Mouse (Mus musculus) thymus, adult 2 months (tissue): ENCODE data around the gene Acp7. TPM values are rescaled to one million over a fixed set of nuclear protein-coding genes. Genes with fewer than 3 reads are reported as not detected.

ENCODE experiments used
- DNase-seq: peaks from one replicate; pipeline ENCODE4 v3.0.0; 2021
- H3K27ac ChIP-seq: fragments of 200-500 bp; 2 replicates; pipeline ENCODE4 v1.5.1; 2012; ENCODE audit warnings: low read length, control low read depth; ENCODE audit not compliant: control insufficient read depth, insufficient read depth
- H3K27me3 ChIP-seq: fragments of 200-500 bp; 2 replicates; pipeline ENCODE4 v1.6.1; 2012; ENCODE audit warnings: mild to moderate bottlenecking, low read length, moderate library complexity, mixed read lengths; ENCODE audit not compliant: control insufficient read depth, insufficient read depth
- H3K36me3 ChIP-seq: fragments of 200-500 bp; 2 replicates; pipeline ENCODE4 v1.6.1; 2012; ENCODE audit warnings: mild to moderate bottlenecking, low read length, moderate library complexity; ENCODE audit not compliant: control insufficient read depth, insufficient read depth
- H3K4me1 ChIP-seq: fragments of 200-500 bp; replicated peaks from 2 replicates; pipeline ENCODE4 v1.6.1; 2012; ENCODE audit warnings: low read length; ENCODE audit not compliant: control insufficient read depth, insufficient read depth
- H3K4me3 ChIP-seq: fragments of 200-500 bp; 2 replicates; pipeline ENCODE4 v1.5.1; 2012; ENCODE audit warnings: mild to moderate bottlenecking, low read length, control low read depth, moderate library complexity; ENCODE audit not compliant: control insufficient read depth, insufficient read depth
- CTCF ChIP-seq: fragments of 200-500 bp; IDR thresholded peaks from 2 replicates; pipeline ENCODE4 v1.5.1; 2012; ENCODE audit warnings: mild to moderate bottlenecking, control low read depth, low read length, moderate library complexity, borderline replicate concordance; ENCODE audit not compliant: control insufficient read depth, poor library complexity, insufficient read depth; ENCODE audit errors: extremely low read depth
- POLR2A ChIP-seq: fragments of 200-500 bp; IDR thresholded peaks from 2 replicates; pipeline ENCODE4 v1.6.1; 2012; ENCODE audit warnings: mild to moderate bottlenecking, low read length, control low read depth, moderate library complexity; ENCODE audit not compliant: control insufficient read depth, poor library complexity, insufficient read depth; ENCODE audit errors: extremely low read depth
- WGBS: fragments of 180-500 bp; shearing (Covaris S2); methylation state at CpG from one replicate; pipeline ENCODE4 v1.1.7; 2018; 5-methylcytosine and 5-hydroxymethylcytosine counted together
- polyA plus RNA-seq: library from polyadenylated mRNA; depleted of rRNA; stranded (reverse); fragments of >200 nt; gene quantifications from 2 replicates; pipeline ENCODE4 v1.2.3, GENCODE M21; 2012

The Acp7 gene
- polyA plus RNA-seq, 1 experiment = 0.69 TPM

DNA sequence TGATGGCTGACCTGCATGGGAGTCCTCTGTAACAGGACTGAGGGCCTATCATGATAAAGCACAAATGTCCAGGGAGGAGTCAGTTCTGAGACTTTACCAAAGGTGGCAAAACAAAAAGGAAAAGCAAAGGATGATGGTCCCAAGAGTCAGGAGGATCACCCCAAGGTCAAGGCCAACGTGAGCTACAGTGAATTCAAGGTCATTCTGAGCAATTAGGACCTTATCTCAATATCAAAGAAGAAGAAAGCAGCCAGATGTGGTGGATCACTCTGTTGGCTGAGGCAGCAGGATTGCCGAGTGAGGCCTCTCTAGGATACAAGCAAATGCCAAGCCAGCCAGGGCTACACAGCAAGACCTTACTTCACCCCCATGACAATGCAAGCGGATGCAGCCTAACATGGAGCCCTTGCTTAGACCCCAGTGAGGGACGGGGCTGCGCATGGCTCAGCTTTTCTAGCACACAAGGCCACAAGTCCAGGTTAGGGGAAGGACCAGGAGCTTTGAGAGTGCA lies 52.5 kb downstream of the Acp7 start:
- peaks cover 49% of the 10 kb centered on the region for H3K4me1 ChIP-seq
- no peaks in the 10 kb centered on the region for H3K36me3 ChIP-seq
- no peak for DNase-seq
- WGBS = 91% methylated on average over 5 of the region's 5 CpGs
- H3K27ac ChIP-seq = no peak overlapping the region
- no peaks in the 10 kb centered on the region for H3K27me3 ChIP-seq
- no peak for TF ChIP-seq POLR2A
- TF ChIP-seq CTCF = no peak
- no peak overlapping the region for H3K4me3 ChIP-seq

DNA sequence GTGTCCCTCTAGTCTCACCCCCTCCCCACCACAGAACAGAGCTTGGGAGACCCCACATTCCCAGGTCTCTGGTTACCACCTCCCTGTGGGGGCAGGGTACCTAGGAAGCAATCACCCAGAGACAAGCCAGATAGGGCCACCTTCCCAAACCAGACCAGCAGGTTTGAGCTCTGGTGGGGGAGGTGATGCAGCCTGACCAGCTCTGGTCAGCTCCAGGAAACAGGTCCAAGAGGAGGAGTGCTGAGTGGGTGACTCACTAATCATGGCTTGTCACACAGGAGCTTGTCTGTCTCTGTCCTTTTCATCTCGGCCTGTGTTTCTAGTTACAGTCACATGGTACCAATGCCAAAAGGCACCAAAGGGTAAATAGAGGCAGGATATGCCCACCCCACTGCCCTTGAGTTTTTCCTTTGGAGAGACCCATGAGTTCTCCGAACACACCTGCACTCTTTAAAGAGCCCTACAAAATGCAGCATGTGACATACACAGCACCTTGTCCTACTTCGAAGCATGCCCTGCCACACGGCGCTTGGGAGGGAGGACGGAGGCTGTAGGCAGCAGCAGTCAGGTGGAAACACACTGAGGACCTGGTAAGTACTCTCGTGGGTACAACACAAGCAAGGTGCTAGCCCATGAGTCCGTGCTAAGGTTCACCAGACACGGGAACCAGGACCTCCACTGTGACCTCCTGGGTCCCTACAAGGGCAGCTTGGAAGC lies 53.1 kb downstream of the Acp7 start:
- DNase-seq = no peak
- no peaks in the 10 kb centered on the region for H3K36me3 ChIP-seq
- no peak for TF ChIP-seq CTCF
- no peak for TF ChIP-seq POLR2A
- H3K27ac ChIP-seq = no peak overlapping the region
- WGBS = 90% methylated on average over 9 of the region's 9 CpGs
- H3K4me3 ChIP-seq = no peak overlapping the region
- peaks cover 49% of the 10 kb centered on the region for H3K4me1 ChIP-seq
- H3K27me3 ChIP-seq = no peaks in the 10 kb centered on the region

DNA sequence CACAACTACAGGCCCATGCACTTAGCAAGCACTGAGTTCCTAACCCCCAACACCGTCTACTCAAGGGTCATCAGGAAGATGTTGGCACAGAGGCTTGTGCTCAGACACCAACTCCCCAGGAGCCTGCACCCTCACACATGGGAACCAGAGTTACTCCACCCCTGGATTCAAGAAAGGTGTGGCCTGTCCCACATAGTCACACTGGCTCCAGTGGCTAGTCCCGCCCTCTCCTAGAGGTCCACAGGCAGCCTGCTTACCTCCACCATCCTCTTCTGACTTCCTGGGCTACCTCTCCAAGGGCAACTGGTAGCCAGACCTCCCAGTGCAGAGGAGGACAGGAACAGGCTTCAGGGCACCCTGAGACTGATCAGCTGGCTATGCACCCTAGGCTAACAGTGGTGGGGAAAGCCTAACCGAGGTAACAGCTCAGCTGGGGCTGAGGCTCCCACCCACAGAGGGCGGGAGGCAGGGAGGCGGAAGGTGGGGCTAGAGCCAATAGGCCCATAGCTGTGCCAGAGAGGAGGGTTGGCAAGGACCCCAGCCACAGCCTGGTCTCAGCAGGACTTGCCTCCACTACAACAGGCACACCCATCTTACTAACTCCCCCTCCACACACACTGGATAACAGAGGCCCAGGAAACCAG lies 54.7 kb downstream of the Acp7 start:
- Histone ChIP-seq H3K4me1 (peaks cover 36% of the 10 kb centered on the region), H3K36me3 (no peaks in the 10 kb centered on the region), H3K27me3 (no peaks in the 10 kb centered on the region), H3K27ac (no peak overlapping the region), H3K4me3 (no peak overlapping the region)
- no peak for DNase-seq
- WGBS = 66% methylated on average over 5 of the region's 5 CpGs
- TF ChIP-seq POLR2A (no peak), CTCF (no peak)

DNA sequence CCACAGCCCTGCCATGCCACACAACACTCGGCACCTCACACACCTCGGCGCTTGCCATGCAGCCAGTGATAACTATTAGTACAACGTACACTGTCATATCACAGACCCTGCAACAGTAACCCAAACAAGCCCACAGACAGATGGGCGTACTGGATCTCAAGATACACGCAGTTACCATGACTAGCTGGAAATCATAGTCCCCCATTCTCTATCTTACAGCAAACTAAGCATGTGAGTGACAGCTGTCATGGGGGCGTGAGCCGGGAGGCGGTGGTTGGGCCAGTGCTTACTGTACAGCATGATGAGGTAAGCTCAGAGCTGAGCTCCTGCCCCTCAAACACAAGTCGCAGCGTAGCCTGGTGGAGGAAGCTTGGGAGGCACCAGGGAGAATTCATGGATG lies 55.5 kb downstream of the Acp7 start:
- Histone ChIP-seq H3K27me3 (no peaks in the 10 kb centered on the region), H3K27ac (no peak overlapping the region), H3K4me1 (peaks cover 34% of the 10 kb centered on the region), H3K36me3 (no peaks in the 10 kb centered on the region), H3K4me3 (no peak overlapping the region)
- no peak for TF ChIP-seq POLR2A
- TF ChIP-seq CTCF = no peak
- no peak for DNase-seq
- 95% methylated on average over 11 of the region's 11 CpGs for WGBS

DNA sequence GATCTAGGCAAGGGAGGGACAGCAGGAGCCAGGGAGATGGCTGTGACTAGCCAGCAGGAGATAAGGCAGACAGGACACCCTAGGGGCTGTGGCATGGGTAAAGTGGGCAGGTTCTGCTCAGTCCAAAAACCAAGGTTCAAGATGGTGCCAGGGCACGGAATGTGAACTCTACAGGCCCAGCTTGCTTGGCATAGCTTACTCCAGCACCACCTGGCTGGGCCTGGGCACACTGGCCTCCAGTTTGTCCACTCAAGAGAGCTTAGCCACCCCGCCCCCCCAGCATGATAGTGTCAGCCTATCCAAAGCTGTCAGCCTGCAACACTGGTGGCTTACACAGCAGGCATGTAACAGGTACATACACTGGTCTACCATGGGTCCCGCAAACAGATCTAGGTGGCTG lies 57.9 kb downstream of the Acp7 start:
- Histone ChIP-seq H3K36me3 (no peaks in the 10 kb centered on the region), H3K4me3 (no peak overlapping the region), H3K4me1 (peaks cover 20% of the 10 kb centered on the region), H3K27me3 (no peaks in the 10 kb centered on the region), H3K27ac (no peak overlapping the region)
- 90% methylated on average over 3 of the region's 3 CpGs for WGBS
- no peak for DNase-seq
- TF ChIP-seq CTCF (no peak), POLR2A (no peak)

DNA sequence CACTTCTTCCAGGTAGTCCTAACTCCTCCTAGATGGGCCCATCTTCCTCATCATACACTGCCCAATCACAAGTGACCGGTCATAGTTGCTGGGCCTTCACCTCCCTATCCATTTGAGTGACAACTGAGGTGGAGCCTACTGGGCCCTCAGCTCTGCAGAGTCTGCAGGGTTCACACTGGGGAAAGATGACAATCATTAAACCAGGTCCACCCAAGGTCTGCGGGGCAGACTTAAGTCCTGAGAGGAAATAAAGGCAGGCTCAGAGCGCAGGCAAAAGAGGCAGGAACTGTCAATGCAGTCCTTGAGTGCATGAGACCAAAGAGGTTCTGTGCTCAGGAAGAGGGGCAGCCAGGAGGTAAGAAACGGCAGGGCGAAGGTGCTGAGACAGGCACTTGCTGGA lies 58.4 kb downstream of the Acp7 start:
- no peak for DNase-seq
- TF ChIP-seq POLR2A = no peak
- no peak for TF ChIP-seq CTCF
- no peak overlapping the region for H3K27ac ChIP-seq
- H3K27me3 ChIP-seq = no peaks in the 10 kb centered on the region
- no peak overlapping the region for H3K4me3 ChIP-seq
- H3K36me3 ChIP-seq = no peaks in the 10 kb centered on the region; the same call in 1 of the 2 replicates
- peaks cover 22% of the 10 kb centered on the region for H3K4me1 ChIP-seq
- 93% methylated on average over 5 of the region's 5 CpGs for WGBS
